Mouse (Mus musculus) regulatory T cell (primary cell): ENCODE results near the gene Numa1.
"Not testable (repeated sequence)": the region's sequence is repeated elsewhere in the genome, so short reads cannot be mapped to it uniquely, and the experiment has no call there.

Experiments used
- in situ Hi-C: fragments of 300-600 bp; cut with MboI, MseI; formaldehyde crosslinking; loops from one replicate; pipeline ENCODE4 v1.15.1; 2025; ENCODE audit warnings: high pct_unique_total_duplicates

The Numa1 gene

DNA sequence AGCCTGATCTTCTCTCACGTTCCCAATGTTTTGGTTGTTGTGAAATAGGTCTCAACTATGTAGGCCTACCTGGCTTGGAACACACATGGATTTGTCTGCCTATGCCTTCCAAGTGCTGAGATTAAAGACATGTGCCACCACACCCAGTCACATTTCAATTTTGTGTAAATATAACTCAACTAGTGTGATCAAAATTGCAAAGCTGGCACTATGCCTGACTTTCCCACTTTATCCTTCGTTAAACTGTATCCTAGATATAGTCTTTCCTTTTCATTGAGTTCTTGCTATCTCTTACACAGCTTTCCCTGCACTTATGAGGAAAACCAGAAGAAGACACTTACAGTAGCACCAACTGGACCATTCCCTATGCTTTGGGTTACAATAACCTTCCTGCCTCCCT, 101.6 kb downstream of the Numa1 start:
- in situ Hi-C loops = no loop called here

DNA sequence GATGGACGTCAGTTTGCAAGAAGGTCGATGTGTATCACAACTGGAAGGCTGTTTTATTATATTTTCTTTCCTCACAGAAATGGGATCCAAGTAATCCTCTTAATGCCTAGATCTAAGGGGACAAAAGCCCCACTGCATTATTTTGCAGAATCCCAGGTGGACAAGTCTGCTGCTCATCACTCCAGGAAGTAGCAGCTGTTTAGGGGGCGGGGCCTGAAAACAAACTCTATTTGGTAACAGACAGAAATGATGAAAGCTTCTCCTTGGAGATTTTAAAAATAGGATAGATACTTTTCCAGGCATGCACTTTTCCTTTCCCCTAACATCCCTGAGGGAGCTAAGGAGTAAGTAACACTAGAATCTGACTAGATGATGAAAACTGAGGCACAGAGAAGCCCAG, 103.4 kb downstream of the Numa1 start:
- in situ Hi-C loops = no loop called here

DNA sequence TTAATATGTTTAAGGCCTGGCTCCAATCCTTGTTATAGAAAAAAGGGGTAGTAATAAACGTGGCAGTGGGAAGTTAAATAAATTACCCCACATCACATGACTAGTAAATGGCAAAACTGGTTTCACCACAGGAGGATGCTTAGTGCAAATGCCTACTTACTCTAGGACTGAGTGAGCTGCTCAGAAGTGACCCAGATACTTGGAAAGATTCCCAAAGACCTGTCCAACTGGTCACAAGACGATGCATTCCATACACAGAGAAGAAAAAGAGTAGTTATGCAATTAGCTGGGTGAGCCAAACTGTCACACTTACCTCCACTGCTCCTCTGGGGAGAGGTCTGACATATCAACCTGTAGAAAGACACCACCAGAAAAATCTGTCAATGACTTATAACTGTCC, 108.4 kb downstream of the Numa1 start:
- in situ Hi-C loops = no loop called here

DNA sequence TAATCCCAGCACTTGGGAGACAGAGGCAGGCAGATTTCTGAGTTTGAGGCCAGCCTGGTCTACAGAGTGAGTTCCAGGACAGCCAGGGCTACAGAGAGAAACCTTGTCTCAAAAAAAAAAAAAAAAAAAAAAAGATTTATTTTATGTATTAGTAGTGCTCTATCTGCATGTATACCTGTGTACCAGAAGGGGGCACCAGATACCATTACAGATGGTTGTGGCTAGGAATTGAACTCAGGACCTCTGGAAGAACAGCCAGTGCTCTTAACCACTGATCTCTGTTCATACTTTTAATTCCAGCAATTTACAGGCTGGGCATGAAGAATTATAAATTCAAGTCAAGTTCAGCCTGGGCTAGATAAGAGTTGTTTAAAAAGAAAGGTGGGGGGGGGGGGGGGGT, 114.6 kb downstream of the Numa1 start:
- in situ Hi-C loops = not testable (repeated sequence)

DNA sequence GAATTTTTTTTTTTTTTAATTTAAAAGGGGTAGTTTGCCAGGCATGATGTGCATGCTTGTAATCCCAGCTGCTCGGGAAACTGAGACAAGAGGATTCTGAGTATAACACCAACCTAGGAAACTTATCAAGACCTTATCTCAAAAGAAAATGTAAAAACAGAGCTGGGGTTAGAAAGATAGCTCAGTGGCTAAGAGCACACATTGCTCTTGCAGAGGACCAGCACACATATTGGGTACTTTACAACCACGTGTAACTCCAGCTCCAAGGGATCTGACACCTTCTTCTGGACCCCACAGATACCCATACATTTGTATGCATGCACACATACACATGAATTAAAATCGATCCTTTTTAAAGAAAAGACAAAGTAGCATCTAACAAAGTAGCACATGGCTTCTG, 127.4 kb downstream of the Numa1 start:
- in situ Hi-C loops = no loop called here

GRCm38 (mm10) chr7:102062203-102062602, 128.3 kb downstream of the Numa1 start:
- in situ Hi-C loops = no loop called here

DNA sequence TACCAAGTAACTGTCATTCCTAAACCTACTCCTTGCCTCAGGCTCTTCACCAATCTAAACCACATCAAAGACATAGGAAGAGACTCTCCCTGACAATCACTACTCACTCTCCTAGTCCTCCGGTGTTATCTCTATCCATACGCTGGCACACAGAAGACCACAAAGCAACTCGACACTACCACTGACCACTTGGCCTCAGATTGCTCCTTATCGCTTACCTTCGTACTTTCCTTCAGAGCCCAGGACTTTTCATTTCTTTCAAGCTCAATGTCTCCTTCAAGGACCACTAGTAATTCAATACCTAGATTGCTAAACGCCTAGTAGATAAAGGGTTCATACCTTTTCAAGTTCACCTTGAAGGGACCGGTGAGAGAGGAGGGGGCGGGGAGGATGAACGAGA, 130.0 kb downstream of the Numa1 start:
- in situ Hi-C loops = no loop called here
